Mouse (Mus musculus): Measurements from ENCODE around the gene Gch1. TPM values are rescaled to one million over a fixed set of nuclear protein-coding genes. Genes with fewer than 3 reads are reported as not detected.
A peak's percentile ranks its signal among the peaks of the same experiment; 100 is the strongest.

Gch1 gene
- total and polyA plus RNA-seq, 2 experiments = 133 to 200 TPM

DNA sequence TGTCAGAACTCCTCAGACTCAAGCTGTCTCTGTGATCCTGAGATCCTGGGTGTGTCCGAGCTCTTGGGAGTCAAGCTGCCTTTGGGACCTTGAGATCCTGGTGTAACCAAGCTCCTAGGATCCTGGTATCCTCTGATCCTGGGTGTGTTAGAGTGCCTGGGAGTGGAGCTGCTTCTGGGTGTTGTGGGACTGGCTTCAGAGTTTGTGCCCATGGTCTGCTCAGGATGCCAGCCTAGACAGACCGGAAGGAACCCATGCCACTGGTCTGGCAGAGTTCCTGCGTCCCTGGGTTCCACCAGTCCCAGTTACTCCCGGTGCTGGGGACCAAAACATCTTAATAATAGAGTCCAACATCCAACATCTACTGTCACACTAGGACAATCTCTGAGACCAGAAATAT, 24.1 kb upstream of the Gch1 start:
- Histone ChIP-seq H3K4me3 (ENCODE audit: insufficient read depth, low read depth, low read length) (no peak overlapping the region), H3K9ac (ENCODE audit: low read depth, low read length) (no peak overlapping the region), H3K36me3 (ENCODE audit: control insufficient read depth, insufficient read depth, low read length) (no peaks in the 10 kb centered on the region), H3K4me1 (ENCODE audit: control insufficient read depth, insufficient read depth, low read length) (peaks cover 2% of the 10 kb centered on the region; the same call in 1 of the 2 replicates), H3K27me3 (ENCODE audit: control insufficient read depth, insufficient read depth, low read length) (no peaks in the 10 kb centered on the region), H3K79me2 (ENCODE audit: control insufficient read depth, insufficient read depth, low read length) (no peaks in the 10 kb centered on the region), H3K27ac (replicated peaks; ENCODE audit: insufficient read depth, low read depth, low read length) (no peak overlapping the region)
- TF ChIP-seq POLR2A (IDR thresholded peaks at IDR 0.05; ENCODE audit: extremely low read depth, insufficient read depth, low read length) (no peak), CTCF (IDR thresholded peaks at IDR 0.05; ENCODE audit: low read depth, low read length) (no peak)
- WGBS = 88% methylated on average over 4 of the region's 4 CpGs
- no peak for DNase-seq (ENCODE audit: extremely low read depth, low read depth, low spot score)

DNA sequence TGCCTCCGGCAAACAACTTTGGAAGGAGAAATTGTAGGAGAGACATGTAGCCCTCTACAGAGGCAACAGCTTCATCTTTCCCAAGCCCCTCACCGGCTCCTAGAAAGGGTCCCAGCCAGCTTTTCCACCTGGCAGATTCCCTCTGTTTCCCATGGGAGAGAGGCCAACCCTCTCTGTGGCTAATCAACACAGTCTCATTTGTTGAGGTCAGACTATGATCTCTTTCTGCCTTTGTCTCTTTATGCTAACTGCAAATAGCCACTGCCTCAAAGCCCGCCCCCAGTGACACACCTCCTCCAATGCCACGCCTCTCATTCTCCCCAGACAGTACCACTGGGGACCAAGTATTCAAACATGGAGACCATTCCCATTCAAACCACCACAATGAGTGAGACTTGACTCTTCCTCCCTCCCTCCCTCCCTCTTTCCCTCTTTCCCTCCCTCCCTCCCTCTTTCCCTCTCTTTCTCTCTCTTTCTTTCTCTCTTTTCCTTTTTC, 20.5 kb upstream of the Gch1 start:
- Histone ChIP-seq H3K9ac (ENCODE audit: low read depth, low read length) (no peak overlapping the region), H3K27ac (replicated peaks; ENCODE audit: insufficient read depth, low read depth, low read length) (no peak overlapping the region), H3K4me1 (ENCODE audit: control insufficient read depth, insufficient read depth, low read length) (peaks cover 3% of the 10 kb centered on the region; the same call in 1 of the 2 replicates), H3K27me3 (ENCODE audit: control insufficient read depth, insufficient read depth, low read length) (no peaks in the 10 kb centered on the region), H3K79me2 (ENCODE audit: control insufficient read depth, insufficient read depth, low read length) (no peaks in the 10 kb centered on the region), H3K4me3 (ENCODE audit: insufficient read depth, low read depth, low read length) (no peak overlapping the region), H3K36me3 (ENCODE audit: control insufficient read depth, insufficient read depth, low read length) (no peaks in the 10 kb centered on the region)
- DNase-seq (ENCODE audit: extremely low read depth, low read depth, low spot score) = no peak
- no peak for TF ChIP-seq CTCF (IDR thresholded peaks at IDR 0.05; ENCODE audit: low read depth, low read length)
- TF ChIP-seq POLR2A (IDR thresholded peaks at IDR 0.05; ENCODE audit: extremely low read depth, insufficient read depth, low read length) = no peak
- WGBS = 95% methylated on average over 4 of the region's 4 CpGs

DNA sequence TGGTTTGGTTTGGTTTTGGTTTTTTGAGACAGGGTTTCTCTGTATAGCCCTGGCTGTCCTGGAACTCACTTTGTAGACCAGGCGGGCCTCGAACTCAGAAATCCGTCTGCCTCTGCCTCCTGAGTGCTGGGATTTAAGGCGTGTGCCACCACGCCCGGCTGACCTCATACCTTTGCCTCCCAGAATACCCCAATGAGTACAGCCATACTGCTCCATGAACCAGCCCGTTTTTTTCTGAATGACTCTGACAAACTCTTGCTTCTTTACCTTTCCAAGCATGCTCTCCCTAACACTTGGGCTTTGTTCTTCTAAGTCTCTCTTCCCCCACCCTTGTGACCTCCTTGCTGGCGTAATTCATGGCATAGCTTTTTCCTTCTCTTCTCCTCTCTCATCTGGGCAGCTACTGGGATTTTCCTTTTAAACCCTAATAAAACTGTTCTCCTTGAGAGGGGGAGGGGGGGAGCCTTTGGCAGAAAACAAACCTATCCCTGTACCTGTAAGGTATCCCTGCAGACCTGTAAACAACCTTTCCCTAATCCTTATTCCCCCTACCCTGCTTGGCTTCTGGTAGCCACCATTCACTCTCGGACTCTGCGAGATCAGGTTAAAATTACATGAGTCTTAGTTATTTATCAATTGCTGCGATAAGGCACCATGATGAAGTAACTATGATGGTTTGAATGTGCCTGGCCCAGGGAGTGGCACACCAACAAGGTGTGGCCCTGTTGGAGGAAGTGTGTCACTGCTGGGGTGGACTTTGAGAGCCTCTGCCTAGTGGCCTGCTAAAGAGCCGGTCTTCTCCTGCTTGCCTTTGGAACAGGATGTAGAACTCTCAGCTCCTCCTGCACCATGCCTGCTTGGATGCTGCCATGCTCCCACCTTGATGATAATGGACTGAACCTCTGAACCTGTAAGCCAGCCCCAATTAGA, 19.6 kb upstream of the Gch1 start:
- no peak overlapping the region for H3K27ac ChIP-seq (replicated peaks; ENCODE audit: insufficient read depth, low read depth, low read length)
- no peak overlapping the region for H3K9ac ChIP-seq (ENCODE audit: low read depth, low read length)
- no peaks in the 10 kb centered on the region for H3K79me2 ChIP-seq (ENCODE audit: control insufficient read depth, insufficient read depth, low read length)
- H3K36me3 ChIP-seq (ENCODE audit: control insufficient read depth, insufficient read depth, low read length) = no peaks in the 10 kb centered on the region
- no peaks in the 10 kb centered on the region for H3K27me3 ChIP-seq (ENCODE audit: control insufficient read depth, insufficient read depth, low read length)
- 95% methylated on average over 12 of the region's 12 CpGs for WGBS
- peaks cover 3% of the 10 kb centered on the region; the same call in 1 of the 2 replicates for H3K4me1 ChIP-seq (ENCODE audit: control insufficient read depth, insufficient read depth, low read length)
- no peak for DNase-seq (ENCODE audit: extremely low read depth, low read depth, low spot score)
- H3K4me3 ChIP-seq (ENCODE audit: insufficient read depth, low read depth, low read length) = no peak overlapping the region
- TF ChIP-seq CTCF (IDR thresholded peaks at IDR 0.05; ENCODE audit: low read depth, low read length) (no peak), POLR2A (IDR thresholded peaks at IDR 0.05; ENCODE audit: extremely low read depth, insufficient read depth, low read length) (no peak)

DNA sequence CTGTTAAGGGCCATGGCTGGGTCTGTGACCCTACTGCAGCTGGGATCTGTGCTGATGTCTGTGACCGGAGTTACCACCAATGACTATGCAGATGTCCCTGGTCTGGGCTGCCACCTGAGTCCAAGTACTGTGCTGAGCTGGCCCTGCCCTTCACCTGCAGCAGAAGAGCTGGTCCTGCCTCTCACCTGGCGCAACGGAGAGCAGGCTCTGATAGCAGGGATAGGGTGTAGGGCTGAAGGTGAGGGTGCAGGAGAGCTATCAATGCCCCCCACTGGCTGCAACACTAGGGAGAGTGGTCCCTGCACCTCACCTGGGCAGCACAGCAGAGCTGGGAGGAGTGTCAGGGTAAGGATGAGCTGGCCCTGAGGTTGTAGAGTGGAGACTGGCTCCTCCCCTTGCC, 17.4 kb upstream of the Gch1 start:
- H3K79me2 ChIP-seq (ENCODE audit: control insufficient read depth, insufficient read depth, low read length) = no peaks in the 10 kb centered on the region
- TF ChIP-seq CTCF (IDR thresholded peaks at IDR 0.05; ENCODE audit: low read depth, low read length) (no peak), POLR2A (IDR thresholded peaks at IDR 0.05; ENCODE audit: extremely low read depth, insufficient read depth, low read length) (no peak)
- no peak for DNase-seq (ENCODE audit: extremely low read depth, low read depth, low spot score)
- H3K9ac ChIP-seq (ENCODE audit: low read depth, low read length) = no peak overlapping the region
- no peaks in the 10 kb centered on the region for H3K27me3 ChIP-seq (ENCODE audit: control insufficient read depth, insufficient read depth, low read length)
- 93% methylated on average over 3 of the region's 3 CpGs for WGBS
- H3K36me3 ChIP-seq (ENCODE audit: control insufficient read depth, insufficient read depth, low read length) = no peaks in the 10 kb centered on the region
- H3K27ac ChIP-seq (replicated peaks; ENCODE audit: insufficient read depth, low read depth, low read length) = no peak overlapping the region
- no peak overlapping the region for H3K4me3 ChIP-seq (ENCODE audit: insufficient read depth, low read depth, low read length)
- peaks cover 3% of the 10 kb centered on the region; the same call in 1 of the 2 replicates for H3K4me1 ChIP-seq (ENCODE audit: control insufficient read depth, insufficient read depth, low read length)

DNA sequence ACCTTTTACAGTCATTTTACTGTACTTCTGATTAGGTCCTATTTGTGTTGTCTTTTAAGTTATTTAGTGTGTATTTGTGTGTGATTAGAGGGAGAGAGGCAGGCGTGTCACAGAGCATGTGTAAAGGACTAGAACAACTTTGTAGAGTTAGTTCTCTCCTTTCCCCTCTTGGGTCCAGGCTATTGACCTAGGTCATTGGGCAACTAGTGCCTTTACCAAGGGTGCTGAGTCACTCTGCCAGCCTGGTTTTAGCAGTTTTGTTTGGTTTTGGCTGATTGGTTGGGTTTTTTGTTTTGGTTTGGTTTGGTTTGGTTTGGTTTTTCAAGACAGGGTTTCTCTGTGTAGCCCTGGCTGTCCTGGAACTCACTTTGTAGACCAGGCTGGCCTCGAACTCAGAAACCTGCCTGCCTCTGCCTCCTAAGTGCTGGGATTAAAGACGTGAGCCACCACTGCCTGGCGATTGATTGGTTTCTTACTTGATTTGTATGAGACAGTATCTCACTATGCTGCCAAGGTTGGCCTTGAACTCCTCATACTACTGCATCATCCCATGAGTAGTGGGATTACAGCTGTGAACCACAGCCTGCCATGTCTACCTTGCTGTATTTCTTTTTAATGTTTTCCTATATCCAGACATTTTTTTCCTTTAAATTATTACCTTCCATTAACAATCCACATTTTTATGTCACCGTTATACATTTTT, 16.2 kb upstream of the Gch1 start:
- Histone ChIP-seq H3K9ac (ENCODE audit: low read depth, low read length) (no peak overlapping the region), H3K27ac (replicated peaks; ENCODE audit: insufficient read depth, low read depth, low read length) (peak overlapping the region; percentile 79), H3K79me2 (ENCODE audit: control insufficient read depth, insufficient read depth, low read length) (no peaks in the 10 kb centered on the region), H3K4me1 (ENCODE audit: control insufficient read depth, insufficient read depth, low read length) (peaks cover 3% of the 10 kb centered on the region; the same call in 1 of the 2 replicates), H3K27me3 (ENCODE audit: control insufficient read depth, insufficient read depth, low read length) (no peaks in the 10 kb centered on the region), H3K4me3 (ENCODE audit: insufficient read depth, low read depth, low read length) (no peak overlapping the region), H3K36me3 (ENCODE audit: control insufficient read depth, insufficient read depth, low read length) (no peaks in the 10 kb centered on the region)
- 52% methylated on average over 5 of the region's 5 CpGs for WGBS
- TF ChIP-seq CTCF (IDR thresholded peaks at IDR 0.05; ENCODE audit: low read depth, low read length) = no peak
- no peak for TF ChIP-seq POLR2A (IDR thresholded peaks at IDR 0.05; ENCODE audit: extremely low read depth, insufficient read depth, low read length)
- peak; percentile 92 for DNase-seq (ENCODE audit: extremely low read depth, low read depth, low spot score)

Data from liver, adult 2 months (tissue).